Mouse (Mus musculus) embryo, embryonic 9.5 days (tissue): ENCODE data around the gene Lmf1.

Experiments used
- DNase-seq: peaks from one replicate; pipeline ENCODE4 v3.0.0-alpha.2; 2017; ENCODE audit errors: extremely low spot score

The Lmf1 gene

DNA sequence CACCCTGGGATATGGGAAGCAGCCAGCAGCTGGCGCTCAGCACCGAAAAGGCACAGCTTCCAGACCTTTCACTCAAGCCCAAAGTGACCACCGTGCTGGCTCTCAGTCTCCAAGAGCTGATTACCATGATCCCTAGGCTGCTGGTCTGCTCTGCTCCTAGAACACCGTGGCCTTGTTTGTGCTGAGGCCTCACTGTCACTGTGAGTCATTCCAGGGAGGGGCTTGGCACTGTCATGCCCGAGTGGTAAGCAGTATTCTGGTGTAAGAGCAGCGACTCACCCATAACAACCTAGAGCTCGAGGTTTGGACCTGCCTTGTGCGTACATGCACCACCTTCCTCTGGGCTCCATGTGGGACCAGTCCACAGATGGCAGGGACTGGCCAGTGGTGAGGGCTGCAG is 63.1 kb downstream of the Lmf1 start:
- no peak for DNase-seq

DNA sequence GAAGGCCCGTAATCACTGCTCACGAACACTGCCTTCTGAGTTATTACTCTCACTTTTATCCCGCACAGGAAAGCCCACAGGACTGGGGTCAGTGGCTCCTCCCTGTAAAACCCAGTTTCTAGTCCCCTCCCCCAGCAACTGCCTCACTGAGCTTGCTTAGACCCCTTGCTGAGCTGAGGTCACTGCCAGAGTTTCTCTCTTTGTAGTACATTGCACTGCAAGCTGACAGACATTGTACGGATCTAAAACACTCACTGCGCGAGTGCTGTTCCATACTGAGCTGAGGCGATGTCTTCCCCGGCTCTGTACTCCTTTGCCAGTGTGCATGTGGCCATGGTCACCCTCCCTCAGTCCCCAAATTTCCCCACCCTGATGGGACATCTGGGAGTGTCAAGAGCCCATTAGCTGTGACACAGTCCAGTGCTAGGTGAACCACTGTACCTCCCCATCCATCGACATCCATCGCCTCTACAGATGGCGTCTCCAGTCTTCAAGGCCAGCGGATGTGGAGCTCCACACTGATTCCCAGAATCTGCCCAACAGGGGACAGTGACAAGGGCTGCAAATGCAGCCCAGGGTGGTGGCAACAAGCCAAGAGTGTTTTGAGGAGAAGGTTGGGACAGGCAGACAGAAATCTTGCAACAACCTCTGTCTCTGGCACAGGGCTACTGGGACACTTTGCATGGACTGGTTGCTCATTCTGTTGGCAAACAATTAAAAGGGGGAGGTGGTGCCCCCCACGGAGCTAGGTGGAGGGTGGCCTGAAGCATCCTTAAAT is 64.8 kb downstream of the Lmf1 start:
- DNase-seq = no peak

DNA sequence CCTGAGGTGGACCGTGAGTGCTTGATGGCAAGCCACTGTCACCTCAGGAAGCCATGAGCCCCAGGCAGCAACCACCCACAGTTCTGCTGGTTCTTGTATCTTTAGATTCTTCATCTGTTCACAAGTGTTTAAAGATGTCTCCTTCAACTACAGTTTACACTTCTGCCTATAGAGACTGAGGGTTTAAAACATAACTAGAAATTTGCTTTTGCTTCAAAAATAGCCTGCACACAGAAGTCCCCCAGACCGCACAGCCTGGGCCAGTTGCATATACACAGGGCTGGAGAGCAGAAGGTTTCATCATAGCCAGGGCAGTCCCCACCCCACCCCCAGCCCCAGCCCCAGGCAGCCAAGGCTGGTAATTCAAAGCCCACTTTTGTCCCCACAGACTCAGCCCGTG is 65.9 kb downstream of the Lmf1 start:
- DNase-seq = no peak

DNA sequence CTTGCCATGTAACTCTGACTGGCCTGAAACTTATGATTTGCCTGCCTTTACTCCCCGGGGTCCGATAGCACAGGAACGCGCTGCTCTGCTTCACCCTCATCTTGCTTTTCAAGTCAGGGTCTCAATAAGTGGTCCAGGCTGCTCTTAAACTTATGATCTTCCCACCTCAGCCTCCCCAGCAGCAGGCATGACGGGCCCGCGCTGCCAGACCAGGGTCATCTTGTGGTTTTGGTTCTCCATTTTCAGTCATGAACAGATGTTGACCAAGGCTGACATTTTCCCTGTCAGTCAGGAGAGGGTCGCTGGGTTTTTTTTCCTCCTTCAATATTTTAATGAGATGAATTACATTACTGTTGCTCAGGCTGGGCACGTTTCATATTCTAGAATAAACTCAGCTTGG is 66.8 kb downstream of the Lmf1 start:
- DNase-seq = no peak

DNA sequence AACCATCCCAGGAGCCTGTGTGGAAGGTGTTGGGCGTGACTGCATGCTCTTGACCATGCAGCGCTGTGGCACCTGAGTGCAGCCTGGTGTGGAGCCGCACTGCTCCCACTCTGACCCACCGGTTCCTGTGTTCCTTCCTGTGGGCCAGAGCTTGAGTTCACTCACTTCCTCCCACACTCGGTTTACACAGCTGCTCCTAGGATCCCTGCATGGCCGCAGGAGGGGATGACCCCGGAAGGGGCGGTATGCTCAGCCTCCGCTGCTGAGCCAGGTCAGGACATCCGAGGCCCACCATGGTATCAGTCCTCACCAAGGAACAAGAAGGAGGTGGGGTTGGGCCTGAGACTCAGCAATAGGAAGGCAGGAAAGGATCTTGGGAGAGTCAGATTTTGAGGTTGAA is 69.0 kb downstream of the Lmf1 start:
- no peak for DNase-seq

DNA sequence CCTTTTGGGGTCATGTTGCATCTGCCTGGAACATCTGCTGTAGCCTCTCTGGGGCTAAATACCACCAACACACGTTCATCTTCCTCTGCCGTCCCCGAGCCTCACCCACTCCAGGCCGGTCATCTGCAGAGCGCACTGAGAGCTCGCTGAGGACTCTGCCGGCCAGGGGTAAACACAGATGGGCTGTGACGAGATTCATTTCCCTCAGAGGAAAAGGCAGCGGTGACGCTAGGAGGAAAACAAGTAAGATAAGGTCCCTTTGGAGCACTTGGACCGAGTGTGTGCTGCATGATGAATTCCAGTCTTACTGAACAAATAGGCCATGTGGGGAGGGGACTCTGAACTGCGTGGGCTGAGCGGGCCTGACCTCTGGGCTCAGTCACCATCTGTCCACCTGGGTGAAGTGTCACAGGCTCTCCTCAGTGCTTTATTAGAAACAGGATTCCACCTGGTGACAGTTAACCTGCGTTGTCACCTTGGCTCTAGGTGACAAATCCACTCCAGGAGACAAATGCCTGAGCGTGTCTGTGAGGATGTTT is 69.9 kb downstream of the Lmf1 start:
- no peak for DNase-seq

DNA sequence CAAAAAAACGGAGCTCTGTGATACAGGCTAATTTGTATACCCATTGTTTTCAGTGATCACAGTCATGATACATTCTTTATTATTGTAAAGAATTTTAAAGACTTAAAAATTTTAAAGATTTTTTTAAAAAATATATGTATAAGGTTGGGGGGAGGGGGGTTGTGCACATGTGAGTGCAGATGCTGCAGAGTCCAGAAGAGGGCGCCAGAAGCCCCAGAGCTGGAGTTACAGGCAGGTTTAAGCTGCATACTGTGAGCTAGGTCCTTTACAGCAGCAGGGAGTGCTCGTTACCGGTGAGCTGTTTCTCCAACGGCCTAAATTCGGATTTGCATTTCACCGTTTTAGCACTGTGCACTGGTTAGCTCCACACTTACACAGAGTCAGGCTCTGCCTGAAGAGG is 71.8 kb downstream of the Lmf1 start:
- no peak for DNase-seq

DNA sequence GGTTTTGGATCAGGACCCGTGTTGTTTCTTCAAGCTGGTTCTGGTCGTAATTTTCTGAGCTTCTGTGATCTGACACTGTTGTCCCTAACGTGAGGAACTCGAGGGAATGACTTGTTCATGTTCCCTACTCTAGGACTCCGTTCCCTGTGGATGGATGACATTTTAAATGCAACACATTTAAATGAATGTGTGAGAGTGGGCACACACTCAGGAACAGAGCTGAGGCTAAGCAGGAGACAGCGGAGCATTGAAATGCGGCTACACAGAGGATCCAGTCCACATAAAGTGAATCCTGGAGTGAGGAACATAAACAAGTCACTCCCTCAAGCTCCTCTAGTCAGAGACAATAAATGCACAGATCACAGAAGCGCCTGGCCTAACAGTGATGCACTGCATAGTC is 73.4 kb downstream of the Lmf1 start:
- DNase-seq = no peak

DNA sequence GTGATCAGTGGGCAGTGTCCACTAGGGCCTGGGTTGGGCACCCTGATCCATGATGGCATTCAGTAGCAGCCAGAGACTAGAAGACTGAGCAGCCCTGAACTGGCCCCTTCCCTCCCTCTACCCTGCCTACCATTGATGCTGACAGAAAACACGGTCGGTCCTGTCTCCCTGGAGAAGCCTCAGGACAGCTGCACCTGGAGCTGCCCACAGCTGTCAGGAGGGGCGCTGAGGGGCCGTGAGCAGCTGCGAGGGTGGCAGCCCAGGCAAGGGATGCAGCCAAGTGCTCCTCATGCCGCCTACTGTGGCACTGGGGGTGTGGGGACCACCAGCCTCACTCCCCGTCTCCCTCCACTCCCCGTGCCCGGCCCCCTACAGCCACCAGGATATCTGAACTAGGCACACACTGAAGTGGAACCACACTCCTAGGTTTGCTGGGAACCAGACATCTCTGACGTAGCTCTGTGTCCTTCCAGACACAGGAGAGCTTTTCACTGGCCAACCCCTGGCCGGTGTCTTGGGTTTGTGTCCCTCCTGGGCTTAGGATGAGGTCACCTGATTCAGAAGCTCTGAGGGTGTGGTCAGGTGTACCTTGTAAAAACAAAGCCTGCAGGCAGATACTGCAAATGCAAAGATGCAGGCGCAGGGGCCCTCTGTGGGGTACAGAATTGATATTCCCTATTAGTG is 77.4 kb downstream of the Lmf1 start:
- no peak for DNase-seq

DNA sequence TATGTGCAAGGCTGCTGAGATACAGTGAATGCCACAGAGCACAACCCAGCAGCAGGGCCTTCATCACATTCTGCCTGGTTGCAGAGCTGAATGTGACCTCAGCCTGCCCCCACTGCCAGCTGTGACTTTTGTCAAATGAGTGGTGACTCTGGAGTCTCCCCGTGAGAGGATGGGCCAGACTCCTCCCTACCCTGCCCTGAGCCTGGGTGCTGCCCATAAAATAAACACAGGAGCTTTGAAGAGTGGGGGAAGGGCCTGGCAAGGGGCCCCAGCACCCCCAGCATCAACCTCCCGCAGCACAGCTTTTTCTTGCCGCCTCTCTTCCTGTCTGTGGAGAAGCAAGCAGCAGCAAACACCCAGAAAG is 77.9 kb downstream of the Lmf1 start:
- DNase-seq = no peak

DNA sequence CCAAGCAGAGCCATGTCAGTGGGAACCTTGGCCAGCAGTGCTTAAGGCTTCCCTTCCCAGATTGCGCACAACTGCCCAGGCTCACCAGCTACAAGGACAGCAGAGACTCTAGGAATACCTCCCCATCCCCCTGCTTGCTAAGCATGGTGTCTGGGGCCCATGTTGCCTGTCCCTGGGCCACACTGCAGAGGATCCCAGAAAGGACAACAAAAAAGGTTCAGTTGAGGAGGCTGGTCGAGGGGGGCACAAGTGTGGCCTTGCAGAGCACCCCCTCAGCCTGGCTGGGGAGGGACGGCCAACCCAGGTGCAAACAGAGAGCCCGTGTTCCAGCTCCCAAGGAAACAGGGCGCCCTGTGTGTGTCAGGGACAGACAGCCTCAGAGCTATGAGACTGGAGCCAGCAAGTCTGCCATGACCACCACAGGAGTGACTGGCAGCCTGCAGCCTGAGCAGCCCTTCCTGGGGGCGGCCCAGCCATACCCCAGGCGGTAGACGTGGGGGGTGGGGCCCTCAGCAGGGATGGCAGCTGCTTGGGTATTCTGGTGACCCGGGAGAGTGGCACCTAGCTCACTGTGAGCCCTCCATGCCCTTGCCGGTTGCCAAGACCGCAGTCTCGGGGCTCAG is 84.4 kb downstream of the Lmf1 start:
- DNase-seq = no peak

DNA sequence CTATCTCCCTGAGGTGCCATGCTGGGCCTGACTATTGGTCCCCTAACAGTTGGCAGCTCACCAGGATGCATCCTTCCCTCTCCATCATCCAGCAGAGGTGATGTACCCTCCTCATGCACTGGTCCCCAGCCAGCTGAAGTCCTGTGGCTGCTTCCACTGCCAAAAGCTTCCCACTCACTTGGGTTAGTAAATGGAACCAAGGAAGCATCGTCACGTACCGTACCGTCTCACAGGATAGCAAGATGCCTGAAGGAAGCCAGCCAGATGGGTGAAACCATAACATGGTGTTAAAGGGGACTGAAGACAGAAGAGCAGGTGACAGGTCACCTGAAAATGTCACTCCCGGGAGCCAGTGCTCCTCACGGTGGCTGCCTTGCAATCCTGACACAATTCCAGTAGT is 86.6 kb downstream of the Lmf1 start:
- DNase-seq = no peak

DNA sequence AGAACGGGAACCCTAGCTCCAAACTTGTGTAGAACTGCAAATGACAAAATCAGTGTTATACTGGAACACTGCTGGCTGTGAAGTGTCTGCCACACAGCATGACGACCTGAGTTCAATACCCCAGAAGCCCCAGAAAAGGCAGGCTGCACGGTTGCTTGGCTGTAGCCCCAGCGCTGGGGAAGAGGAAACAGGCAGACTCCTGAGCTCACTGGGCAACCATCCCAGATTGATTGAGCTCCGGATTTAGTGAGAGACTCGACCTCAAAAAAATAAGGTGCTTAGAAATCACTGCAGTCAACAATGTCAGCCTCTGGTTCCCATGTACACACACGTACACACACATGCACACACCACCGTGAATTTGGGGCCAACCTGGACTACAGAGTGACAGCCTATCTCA is 87.0 kb downstream of the Lmf1 start:
- no peak for DNase-seq

DNA sequence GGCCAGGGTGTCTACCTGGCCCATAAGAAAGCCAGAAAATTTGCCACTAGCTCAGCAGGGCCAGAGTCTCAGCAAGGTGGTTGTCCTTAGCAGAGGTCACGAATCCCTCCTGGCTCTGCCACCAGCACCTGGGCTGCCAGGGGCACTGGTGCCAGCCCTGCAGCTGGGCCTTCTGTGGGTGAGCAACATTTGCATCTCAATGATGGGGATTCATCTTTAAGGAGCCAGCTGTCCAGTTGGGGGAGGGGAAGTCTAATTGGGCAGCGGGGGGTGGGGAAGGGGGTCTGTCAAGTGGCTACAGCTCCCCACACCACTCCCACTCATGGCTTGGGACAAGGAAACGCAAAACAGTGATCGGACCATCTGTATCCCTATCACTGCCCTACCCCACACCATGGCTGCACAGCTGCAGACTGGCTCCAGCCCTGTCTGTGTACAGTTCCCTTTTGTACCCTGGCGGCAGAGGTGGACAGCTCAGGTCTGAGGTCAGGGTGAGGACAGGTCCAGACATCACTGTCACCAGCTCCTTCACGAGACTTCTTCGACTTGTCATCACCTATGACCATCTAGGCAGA is 89.7 kb downstream of the Lmf1 start:
- no peak for DNase-seq

DNA sequence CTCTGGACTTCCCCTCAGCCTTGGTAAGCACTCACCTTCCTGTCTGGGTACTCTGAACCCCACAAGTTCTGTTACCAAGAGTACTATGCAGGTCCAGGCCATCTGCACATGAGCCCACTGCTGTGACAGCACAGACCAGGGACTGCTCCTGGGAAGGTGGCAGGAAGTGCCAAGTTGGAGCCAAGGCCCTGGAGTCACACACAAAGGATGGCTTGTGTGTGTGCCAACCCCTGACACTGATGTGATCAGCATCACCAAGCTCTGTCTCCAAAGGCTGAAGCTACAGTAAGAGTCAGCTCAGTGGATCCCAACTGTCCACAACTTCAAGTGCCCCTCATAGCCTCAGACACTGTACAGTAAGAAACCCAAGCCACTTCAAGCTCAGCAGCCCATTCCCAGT is 94.1 kb downstream of the Lmf1 start:
- no peak for DNase-seq

DNA sequence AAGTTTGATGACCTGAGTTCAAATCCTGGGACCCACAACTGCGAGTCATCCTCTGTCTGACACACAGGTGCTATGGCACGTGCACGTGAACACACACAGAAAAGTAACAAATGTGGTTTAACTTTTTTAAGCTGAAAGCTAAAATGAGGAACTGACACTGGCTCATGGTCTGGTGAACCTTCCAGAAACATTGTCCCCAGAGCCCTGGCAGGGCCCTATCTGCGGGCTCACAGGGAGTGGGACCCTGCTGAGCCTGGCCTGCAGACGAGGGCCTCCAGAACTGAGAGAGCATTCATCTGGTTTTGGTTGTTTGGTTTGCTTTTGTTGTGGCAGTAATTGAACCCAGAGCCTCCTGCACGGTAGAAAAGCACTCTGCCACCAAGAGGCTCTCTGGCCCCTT is 99.1 kb downstream of the Lmf1 start:
- DNase-seq = no peak

DNA sequence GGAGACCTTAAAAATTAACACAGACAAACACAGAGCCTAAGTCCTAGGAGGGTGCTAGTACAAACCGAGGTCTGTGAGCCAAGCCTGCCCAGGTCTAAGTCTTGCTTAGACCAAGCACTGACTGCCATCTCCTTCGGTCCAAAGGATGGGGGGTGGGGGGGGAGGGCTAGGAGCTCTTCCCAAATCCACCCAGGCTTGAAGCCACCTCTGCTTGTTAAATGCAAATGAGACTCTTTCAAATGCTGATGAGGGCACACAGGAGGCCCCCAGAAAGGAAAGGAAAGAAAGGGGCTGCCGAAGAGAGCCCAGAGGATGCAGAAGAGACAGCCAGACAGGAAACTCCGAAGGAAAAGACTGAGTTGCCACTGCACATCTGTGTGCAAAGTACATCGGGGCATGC is 100.9 kb downstream of the Lmf1 start:
- DNase-seq = no peak

DNA sequence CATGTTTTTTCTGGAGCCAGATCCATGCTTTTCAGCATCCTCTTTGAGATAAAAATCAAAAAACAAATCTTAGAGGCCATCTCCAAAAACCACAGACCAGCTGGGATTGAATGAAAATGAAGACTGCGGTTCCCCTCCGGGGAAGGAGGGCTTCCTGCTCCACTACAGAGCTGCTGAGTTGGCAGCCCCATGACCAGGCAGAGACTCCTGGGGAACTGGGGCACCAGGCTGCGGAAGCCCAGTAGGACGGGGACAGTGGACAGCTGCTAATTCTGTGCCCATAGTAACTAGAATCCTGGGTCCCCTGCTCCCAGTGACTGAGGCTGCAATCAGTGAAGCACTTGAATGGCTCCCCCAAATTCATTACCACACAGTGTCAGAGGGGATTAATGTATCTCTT is 102.8 kb downstream of the Lmf1 start:
- DNase-seq = no peak

DNA sequence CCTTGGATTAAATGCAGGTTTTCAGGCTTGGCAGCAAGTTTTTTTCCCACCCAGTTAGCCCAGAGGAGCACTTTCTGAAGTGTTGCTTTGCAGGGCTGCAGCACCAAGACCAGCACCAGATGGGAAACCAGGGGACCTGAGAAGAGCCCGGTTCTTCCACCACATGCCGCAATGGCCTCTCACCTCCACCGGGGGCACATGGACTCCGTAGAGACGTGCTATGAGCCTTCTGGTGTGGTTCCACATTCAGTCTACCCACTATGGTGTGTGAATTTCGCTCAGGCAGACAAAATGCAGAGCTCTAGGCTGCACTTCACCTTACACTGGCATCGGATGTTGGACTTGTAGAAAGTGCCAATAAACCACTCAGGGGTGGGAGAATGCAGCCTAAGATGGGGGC is 107.4 kb downstream of the Lmf1 start:
- no peak for DNase-seq

DNA sequence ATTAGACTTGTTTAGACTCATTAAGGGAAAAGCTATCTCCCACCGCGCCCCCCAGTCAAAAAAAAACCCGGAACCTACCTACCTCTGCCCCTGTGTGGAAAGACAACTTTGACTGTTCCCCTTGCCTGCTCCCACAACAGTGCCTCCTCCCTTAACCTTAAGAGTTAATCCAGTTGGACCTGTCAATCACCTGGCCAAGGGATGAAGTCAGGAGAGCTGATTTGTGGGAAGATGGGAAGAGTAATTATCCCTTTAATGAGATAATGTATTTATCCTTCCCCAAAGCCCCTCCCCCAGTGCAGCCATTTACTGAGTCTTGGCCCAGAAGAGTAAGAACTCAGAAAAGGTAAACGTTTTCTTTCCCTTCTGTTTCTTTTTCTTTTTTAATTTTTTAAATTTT is 110.0 kb downstream of the Lmf1 start:
- DNase-seq = no peak

DNA sequence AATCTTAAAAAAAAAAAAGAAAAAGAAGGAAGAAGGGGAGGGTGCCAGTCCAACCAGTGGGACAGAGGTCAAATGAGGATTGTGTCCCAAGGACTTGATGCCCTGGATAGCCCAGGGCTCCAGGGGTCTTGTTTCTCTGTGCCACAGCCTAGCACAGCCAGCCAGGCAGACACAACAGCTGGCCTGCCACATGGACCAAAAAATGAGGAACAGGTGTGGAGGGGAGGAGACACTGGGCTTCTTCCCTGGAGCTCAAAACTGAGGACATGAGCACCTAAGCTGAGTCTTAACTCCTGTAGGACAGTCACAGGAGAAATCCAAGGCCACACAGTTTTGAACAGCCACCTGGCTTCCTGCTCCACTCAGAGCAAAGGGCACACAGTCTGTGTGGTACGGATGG is 117.4 kb downstream of the Lmf1 start:
- no peak for DNase-seq

DNA sequence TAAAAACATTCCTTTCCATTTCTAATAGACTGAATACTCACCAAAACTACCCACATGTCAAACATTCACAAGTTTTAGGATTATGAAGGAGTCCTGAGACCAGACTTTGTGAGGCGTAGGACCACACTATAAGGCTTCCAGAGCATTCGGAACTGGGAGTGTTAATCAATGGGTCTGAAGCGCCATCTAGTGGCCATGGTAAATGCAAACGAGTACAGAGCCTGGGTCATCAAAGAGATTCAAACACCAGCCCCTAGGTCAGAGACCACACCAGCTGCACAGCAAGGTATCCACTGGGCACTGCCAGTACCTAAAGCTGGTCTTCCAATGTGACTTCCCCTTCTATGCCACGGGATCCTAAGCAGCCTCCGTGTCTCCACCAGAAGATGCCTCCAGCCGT is 119.6 kb downstream of the Lmf1 start:
- peak; percentile 83 for DNase-seq
